Mouse (Mus musculus) c-Kit-positive CD71-positive TER-119-negative erythroid progenitor cells, embryonic 14.5 days (primary cell): ENCODE measurements around the gene Pard3b.

Experiments used
- DNase-seq: peaks from one replicate; pipeline ENCODE4 v3.0.0-alpha.2; 2013; ENCODE audit warnings: low read depth

Pard3b gene

DNA sequence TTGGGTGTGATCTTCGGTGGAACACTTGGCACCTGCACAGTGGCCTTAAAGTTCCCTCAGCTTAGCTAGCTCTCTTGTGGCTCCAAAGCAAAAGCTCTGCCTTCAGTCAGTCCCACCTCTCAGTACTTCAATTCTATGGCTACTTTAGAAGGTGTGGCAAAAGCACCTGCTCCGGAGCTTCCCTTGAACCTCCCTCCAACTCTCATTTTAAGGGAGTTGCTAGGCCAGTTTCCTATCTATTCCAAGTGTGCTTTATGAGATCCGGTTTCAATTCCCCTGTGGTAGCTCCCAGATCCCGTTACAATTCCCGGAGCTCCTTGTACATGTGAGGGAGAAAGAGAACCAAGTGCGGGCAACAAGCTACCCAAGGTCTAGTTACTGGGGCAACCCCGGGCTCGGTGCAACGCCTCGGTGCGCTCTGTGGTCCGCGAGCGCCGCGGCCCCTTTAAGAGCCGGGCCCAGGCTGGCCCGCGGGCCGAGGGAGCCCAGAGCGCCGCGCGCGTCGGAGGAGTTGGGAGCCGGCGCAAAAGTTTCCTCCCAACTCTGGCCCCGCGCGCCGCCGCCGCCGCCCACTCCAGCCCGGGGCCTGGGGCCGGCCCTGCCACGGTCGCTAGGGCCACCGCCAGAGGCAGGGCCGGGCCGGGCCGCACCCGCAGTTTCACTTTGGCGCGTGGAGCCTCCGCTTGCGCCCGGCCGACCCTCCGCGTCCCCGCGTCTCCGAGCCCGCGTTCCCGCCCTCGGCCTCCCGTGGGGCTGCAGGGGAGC, at the start of gene Pard3b:
Gene Pard3b (plus strand): TSS at position 478 of the 765 bp plus-strand sequence.
- DNase-seq, result no peak

DNA sequence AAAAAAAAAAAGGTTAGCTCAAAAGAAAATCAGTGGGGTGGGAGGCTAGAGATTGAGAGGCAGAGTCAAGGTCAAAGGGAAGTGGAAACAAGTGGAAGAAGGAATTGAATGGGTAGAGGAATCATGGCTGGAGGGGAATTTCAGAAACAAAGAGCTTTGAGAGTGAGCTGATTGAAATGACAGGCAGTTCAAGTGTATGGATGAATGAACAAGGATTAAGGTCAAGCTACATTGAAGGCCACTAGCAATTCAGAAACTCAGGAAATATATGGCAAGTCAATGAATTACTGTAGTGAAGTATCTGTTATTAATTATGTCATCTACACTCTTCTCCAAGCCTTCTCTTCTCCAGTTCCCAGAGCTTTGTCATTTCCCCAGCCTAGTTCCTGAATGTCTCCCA, 22.4 kb upstream of the Pard3b start:
- DNase-seq, result no peak

DNA sequence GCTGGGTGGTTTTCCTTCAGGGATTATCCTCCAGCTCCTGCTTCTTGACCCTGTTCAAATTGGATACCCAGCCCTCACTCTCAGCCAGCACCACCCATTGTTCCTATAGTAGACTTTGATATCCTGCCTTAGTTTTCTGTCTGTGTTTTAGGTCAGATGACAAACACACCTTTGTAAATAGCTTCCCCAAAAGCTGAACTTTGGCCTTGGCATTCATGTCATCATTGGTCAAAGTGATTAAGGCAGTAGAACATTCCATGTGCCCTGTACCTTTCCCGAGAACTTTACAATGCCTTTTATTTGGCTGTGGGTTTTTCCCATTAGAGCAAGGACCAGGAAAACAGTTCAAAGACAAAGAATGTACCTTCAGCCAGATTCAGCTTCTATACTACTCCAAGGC, 18.0 kb upstream of the Pard3b start:
- no peak for DNase-seq

DNA sequence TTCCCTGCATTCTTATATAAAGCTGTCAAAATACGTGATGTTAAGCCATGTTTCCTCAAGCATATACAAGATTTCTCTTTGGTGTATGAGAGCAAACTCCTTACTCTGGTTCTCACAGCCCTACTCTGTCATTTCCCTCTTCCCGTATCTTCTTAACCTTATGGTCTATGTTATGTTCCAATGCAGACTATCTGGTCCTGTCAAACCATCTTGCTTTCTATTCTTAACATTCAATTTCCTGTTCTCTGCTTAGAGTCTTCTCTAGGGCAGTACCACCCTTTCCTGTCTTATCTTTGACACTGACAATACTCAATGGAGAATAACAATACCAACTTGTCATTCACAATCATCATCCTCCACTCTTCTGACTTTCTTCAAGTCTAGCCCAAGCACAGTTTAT, 8.8 kb upstream of the Pard3b start:
- no peak for DNase-seq

DNA sequence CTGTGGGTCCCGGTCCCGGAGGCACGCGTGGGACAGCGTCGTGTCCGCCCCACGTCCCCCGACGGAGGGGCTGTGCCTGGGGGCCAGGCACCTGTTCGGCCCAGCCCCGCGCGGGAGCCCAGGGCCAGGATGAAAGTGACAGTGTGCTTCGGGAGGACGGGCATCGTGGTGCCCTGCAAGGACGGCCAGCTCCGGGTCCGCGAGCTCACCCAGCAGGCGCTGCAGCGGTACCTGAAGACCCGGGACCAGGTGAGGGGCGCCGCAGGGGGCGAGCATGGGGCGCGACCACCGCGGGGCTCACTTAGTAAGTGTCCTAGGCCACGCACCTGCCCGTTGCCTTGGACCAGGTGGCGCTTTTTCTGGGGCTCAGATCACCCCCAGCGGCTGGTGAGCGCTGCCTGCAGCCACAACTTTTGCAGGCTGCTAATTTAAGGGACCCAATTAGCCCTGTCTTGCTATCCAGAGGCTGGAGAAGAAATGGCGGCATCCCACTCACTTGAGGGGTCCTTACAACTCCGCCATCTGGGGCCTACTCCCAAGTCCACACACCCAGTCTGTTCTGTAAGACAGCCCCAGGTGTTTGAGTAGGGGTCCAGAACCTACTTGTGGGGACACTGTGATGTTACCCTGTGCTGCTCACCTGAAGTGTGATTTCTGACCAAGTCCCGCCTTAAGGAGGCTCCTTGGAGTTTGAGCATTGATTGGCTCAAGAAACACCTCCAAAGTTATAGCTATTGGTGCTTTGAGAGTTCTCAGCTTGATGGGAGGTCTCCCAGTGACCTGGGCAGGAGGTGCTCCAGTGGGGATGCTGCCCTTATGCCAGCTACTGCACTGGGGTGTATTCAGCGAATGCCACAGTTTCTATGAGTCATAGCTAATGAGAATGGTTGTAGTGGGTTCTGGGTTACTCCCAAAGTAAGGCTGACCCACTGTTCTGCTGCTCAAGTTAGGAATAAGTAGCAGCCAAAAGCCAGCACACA, 780 bp downstream of the Pard3b start:
- DNase-seq, result no peak

DNA sequence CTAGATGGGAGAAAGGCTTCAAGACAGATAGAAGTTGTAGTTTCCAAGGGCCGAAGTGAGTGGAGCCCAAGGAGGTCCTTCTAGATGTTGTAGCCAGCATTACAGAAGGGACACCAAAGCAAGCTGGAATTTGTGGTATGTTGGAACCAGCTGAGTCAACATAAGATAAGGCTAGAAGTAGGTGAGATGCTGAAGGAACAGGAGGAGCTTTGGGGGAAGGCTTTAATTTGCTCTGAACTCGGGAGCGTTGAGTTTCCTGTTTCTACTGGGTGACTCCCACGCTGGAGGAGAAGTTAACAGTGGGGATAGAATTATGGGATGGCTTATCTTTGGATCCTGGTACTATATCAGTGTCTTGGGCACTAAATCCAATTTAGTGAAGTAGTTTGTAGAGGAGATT, 3.3 kb downstream of the Pard3b start:
- DNase-seq, result no peak

DNA sequence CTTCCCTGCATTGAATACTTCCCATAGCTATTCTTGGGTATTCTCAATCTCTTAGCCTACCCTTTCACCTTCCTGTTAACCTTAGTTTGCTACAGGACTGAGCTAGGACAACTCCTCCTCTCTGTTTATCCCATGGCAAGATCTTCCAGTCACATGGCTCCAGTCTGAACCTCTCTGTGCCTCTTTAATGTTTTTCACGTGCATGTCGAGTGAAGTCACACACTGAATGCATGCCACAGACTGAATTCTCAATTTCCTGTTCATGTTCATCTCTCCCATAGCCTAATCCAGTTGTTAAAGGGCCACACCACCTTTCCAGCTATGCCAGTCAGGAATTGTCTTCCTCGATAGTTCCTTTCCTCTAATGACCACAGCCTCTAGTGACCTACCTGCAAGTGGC, 6.4 kb downstream of the Pard3b start:
- DNase-seq, result no peak

DNA sequence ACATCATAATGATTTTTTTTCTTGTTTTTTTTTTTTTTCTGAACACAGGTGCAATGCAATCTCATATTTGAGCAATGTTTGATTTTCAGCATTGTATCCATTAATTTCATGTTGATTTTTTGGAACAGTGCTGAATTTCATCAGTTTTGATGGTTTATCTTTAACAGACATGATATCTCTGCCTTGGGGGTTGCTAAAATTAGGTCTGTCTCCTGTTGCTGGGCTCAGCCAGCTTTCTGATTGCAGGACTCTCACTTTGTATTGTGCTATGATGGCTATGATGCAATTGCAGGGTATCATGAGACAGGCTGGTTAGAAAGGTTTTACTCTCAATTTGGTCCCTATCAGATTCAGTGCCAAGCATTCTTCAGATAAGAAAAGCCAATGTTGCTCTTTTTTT, 11.3 kb downstream of the Pard3b start:
- no peak for DNase-seq

DNA sequence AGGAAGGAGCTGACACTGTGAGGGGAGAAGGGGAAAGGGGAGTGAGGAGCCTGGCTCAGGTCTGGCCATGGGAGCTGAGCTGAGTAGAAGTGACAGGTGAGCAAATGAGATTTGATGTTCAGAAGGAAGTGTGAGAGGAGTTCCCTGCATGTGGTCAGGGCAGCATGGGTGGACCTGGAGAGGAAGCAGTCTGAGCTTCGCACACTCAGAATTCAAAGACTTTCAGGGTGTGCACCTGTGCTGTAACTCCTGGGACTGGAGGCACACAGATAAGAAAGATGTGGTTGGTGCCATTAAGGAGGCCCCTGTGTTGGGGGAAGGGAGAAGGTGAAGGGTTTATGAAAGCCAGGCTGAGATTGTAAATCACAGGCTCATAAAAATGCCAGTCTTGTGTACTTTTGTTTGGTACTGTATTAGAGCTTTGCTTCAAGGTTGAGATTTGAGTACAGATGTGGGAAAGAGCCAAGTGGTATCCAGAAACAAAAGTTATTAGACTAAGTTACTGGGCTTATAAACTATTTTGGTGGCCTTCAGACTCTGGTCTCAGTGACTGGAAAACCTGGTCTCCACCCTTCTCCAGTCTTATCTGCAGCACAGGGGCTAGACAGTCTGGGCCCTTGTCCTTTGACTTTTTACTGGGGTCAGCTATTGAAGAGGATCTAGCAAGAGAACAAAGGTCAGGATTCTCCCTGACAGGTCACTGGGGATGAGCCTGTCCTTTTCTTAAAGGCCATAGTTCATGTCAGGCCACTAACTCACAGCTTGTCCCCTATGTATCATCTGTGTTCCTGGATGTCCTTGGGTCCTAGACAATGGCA, 13.0 kb downstream of the Pard3b start:
- no peak for DNase-seq

DNA sequence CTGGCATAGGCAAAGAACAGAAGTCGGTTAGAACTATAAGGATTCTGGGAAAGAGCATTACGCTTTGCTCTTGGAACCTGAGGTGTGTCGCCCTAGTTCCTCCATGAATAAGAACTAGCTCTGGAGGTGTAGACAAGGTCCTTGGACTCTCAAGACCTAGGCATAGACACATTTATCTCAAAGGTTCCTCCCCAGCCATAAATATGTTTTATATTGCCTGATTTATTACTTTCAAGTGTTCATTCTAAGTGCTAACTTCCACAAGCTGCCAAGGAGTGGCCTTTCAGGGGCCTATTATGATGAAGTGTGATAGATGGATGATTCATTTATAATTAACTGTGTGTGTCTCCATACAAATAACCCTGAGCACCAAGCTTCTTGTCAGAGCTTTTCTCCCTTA, 19.1 kb downstream of the Pard3b start:
- DNase-seq, result no peak

DNA sequence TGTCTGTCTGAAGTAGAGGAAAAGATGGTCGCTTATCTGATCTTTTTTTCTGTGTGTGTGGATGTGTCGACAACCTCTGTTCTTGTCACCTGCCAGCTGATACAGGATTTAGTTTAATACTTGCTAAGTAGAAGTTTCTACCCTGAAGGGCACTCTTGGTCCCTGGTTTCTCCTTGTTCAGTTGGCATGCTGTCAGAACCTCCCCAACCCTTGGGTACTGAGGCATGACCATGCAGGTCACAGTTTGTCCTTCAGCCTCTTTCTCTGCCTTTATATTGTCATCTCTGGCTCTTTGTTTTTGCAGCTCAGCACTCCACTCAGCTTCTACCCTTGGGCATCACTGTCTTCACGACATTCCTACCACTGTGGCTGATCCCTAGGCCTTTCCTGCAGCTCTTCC, 21.3 kb downstream of the Pard3b start:
- no peak for DNase-seq

DNA sequence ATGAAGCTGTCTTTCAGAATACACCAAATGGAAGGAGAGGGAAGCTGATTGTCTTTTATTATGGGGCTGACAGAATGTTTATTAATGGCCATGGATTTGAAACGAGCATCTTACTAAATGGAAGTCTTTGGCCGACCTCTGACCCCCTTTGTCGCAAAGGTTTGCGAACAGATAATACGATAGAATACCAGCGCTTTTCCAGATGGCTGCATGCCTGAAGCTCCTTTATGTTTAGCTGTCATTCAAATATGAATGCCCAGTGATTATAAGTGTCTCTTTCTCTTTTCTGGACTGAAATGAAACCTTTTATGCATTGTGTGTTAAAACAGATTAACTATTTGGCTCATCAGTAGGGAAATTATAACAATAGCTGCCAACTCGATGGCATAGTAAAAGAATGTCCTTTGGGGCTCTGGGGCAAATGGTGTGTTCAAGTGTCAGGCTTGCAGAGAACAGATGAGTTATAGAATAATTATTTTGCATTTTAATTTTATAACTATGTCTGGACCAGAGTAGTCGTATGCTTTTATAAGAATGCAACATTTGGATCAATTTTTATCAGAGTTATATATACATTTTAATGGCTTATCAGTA, 46.7 kb downstream of the Pard3b start:
- DNase-seq, result no peak

DNA sequence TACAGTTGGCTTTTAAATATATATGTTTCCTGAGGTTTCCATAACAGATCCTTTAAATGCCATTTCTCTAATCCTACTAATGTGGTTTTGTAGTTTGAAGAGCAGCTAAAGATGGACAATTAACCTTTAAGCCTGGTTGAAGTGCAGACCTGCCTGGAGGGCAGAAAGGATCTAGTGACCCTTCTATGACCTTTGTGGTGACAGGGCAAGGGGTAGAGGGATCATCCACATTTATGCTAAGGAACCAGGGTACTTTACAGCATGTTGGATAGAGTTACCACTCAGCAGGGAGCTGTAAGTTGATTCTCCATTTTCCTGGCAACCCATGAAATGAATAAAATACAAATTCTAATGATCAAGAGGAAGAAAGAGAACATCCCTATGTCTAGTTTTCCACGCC, 47.3 kb downstream of the Pard3b start:
- no peak for DNase-seq

DNA sequence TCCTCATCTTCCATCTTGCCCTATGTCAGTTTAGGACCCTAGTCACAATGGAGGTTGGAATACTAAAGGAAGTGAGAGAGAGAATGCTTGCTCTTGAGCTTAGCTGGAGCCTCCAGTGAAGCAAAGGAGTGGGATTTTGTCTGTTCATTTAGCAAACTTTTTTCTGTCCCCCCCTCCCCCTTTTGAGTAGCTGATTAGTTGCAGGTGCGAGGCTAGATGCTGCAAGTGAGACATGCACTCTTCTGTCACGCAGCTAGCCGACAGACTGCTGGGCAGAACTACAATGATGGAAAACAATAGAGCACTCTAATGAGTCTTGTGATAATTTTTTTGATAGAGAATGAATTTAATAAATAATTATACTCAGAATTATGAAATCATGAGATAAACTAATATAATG, 49.7 kb downstream of the Pard3b start:
- DNase-seq, result no peak

DNA sequence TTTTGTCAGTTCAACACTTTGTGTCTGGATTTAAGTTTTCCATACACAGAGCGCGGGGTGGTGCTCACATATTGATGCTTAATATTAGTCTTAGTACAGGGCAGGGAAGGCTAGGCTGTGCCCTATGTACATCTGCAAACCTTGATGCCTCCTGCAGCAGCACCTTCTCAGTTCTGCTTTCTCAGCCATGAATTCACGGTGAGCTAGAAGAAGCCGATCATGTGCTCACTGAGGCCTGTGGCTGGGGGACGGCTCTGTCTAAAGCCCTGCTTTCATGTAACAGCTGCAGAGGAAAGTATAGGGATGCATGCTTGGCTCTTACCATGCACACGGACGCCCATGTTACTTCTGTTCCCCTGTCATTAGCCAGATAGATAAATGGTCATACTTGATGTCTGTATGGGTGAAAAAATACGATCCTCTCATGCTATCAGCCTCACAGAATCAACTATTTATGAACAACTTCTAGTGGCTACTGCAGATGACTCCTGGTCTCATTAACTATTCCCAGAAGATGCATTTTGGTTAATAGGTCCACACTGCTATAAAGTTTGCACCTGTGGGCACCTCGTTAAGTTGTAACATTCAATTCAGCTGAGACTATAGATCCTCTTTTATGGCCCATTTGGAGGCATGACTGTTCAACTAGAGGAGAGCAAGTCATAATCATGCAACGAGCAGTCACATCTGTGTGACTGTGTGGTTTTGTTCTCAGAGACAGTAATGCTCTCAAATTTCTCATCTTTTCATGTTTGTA, 60.0 kb downstream of the Pard3b start:
- DNase-seq, result no peak

DNA sequence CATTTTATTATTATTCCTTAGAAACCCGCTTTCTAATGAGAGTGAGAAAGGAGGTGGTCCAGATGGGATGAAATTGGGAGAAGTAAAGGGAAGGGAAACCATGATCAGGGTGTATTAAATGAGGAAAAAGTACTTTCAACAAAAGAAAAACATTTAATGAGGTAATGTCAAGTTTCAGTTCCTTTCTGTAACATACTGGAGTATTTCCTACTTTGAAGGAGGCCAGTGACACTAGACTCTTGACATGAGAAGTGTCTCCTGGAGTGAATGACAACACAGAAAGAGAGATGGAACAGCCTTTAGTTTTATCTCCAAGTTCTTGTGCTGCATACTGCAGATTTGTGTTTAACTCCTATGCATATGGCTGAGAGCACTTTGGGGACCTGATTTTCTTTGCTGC, 71.2 kb downstream of the Pard3b start:
- DNase-seq, result no peak

DNA sequence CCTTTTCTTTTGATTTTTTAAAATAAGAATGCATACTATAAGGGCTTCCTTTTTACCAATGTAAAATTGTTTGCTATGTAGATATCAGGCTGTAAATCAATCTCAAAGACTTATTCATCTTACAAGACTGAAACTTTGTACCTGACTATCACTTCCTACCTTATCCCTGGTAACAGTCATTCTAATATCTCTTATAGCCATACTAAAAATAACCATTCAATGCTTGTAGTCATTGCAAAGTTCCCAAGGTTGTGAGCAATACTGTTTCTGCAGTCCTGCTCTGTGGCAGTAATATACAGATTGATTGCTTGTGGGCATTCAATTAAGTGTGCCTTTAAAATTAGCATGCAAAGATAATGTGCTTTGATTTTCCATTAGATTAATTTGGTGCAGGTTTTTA, 72.9 kb downstream of the Pard3b start:
- DNase-seq, result no peak

DNA sequence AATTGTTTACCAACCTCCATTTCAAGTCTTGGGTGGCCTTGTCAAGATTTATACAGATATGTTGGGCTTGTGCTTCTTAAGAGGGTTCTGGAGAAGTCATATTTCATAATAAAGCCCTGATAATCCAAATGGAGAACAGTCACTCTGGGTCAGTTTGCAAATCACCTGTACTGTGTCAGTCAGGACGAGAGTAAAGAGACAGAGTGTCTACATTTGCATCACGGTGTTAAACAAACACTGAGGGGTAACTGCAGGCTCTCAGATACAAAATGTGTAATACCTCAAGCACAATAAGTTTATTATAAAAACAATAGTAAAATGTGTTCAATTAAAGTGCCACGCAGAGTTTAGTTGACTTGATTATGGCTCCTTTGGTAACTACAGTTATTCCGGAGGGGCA, 91.0 kb downstream of the Pard3b start:
- no peak for DNase-seq

DNA sequence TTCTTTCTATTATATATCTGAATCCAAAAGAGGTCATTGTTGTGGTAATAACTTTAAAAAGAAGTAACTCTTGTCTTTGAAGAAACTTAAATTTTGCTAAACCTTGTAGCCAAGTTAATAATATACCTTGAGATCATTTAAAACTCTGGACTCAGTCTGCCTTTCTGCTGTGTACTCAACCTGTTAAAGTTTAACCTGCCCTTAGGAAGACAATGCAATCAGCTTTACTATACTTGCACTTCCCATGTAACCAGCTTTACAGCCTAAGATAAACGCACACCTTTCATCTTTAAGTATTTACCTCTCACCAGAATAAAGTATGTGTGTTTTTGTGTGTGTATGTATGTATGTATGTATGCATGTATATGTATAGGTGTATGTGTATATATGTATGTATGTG, 97.9 kb downstream of the Pard3b start:
- DNase-seq, result no peak

DNA sequence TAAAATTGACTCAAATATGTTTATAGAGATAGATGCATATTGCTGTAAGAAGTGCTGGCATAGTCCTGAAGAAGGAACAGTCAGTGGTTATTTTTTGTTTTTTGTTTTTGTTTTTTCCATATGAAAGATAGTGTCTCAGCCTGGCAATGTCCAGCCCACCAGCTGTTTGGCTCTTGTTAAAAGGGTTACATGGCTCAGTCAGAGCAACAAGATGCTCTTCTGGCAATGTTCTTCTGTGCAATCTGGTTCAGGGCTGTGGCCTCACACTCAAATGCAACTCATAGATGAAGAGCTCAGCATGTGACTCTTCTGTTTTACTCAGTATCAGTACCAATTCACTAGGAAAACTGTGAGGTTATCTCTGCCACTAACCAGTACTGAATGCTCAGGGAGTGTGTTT, 104.2 kb downstream of the Pard3b start:
- DNase-seq, result no peak

DNA sequence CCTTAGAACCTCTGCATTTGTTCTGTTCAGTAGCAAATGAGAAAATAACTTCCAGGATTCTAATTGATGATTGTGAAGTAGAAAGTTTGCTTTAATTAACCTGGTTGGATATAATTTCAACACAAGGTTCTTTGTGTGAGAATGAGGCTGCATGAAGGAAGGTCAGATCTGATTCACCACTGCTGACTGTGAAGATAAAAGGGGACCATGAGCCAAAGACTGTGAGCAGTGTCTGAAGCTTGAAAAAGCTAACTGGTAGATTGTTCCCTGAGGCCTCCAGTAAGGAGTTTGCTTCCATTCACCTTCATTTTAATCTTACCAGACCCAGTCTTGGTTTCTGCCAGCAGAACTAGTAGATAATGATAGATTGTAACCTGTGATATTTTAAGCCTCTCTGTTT, 108.9 kb downstream of the Pard3b start:
- DNase-seq, result no peak
